Mouse (Mus musculus) erythroblast, embryonic 14.5 days (primary cell): ENCODE measurements around the gene Gpt2.

Source experiments
- GATA1 ChIP-seq: IDR thresholded peaks from 2 replicates; pipeline ENCODE4 v1.6.1; 2012; ENCODE audit warnings: low read length, inconsistent platforms, mixed read lengths
- TAL1 ChIP-seq: IDR thresholded peaks from 3 replicates; pipeline ENCODE4 v1.6.1; 2012; ENCODE audit warnings: low read length, inconsistent platforms, mixed read lengths

DNA sequence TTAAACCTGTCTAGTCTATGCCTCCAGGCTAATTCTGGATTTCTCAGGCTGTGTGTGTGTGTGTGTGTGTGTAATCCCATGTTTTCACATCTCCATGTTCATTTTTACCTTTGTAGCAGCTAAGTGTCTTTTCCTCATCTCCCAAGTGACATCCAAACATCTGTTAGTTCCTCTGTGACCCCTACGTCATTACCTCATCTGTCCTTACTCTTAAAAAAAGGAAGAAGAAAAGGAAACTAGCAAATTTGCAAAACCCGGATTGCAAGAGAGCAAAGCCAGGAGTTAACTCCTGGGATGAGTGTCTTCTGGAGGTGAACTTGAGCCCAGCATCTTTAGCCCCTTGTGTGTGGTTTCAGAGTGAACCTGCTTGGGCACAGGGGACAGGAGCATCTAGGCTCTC is 10.0 kb downstream of the Gpt2 start:
- TF ChIP-seq GATA1, result no peak
- no peak for TF ChIP-seq TAL1
